11 mouse cellular contexts compared by ENCODE assay signal in genomic region chr5:73114878-73115277, GRCm38 (mm10).
DNase-seq lines count a peak whose midpoint lies in the region; TF ChIP-seq lines count a peak whose summit lies in the region.
"Had no signal": no experiment of that assay in that cellular context is flagged by ENCODE, and none has a peak within 500 bp of the region (broad histone marks: within the 10 kb centered on the region; RNA-seq: fewer than 3 reads in every experiment).

No protein-coding gene starts in this region.

- no peak overlapping the region for H3K27ac ChIP-seq in kidney, adult 2 months (ENCODE audit: insufficient read depth, low read depth, low read length)
- H3K27ac ChIP-seq in bone marrow macrophage, adult 2 months (ENCODE audit: insufficient read depth, low read depth, low read length): no peak overlapping the region
- H3K27ac ChIP-seq: heart, embryonic 13.5 days; neural tube, embryonic 12.5 days had no signal

- no peak overlapping the region for H3K4me3 ChIP-seq in kidney, adult 2 months (ENCODE audit: insufficient read depth, low read depth, low read length)
- no peak overlapping the region for H3K4me3 ChIP-seq in bone marrow macrophage, adult 2 months (ENCODE audit: insufficient read depth, low read length)
- H3K4me3 ChIP-seq: heart, embryonic 13.5 days; neural tube, embryonic 12.5 days had no signal

- peak; percentile 64 for TF ChIP-seq CTCF in kidney, adult 2 months (conservative IDR thresholded peaks at IDR 0.05; ENCODE audit: insufficient read depth, insufficient read length, low read depth, low read length)
- TF ChIP-seq CTCF in bone marrow macrophage, adult 2 months (IDR thresholded peaks at IDR 0.05; ENCODE audit: low read depth, low read length): peak; percentile 52

- H3K27me3 ChIP-seq in kidney, adult 2 months (replicated peaks; ENCODE audit: control insufficient read depth, insufficient read depth, low read length): no peaks in the 10 kb centered on the region
- H3K27me3 ChIP-seq: heart, embryonic 13.5 days; neural tube, embryonic 12.5 days had no signal

- peaks cover 3% of the 10 kb centered on the region for H3K36me3 ChIP-seq in kidney, adult 2 months (ENCODE audit: control insufficient read depth, insufficient read depth, low read length)

- TF ChIP-seq POLR2A in kidney, adult 2 months (IDR thresholded peaks at IDR 0.05; ENCODE audit: low read depth, low read length): no peak
- no peak for TF ChIP-seq POLR2A in bone marrow macrophage, adult 2 months (IDR thresholded peaks at IDR 0.05; ENCODE audit: borderline replicate concordance, low read depth, low read length)

- DNase-seq in kidney, adult 2 months: peak; percentile 12
- DNase-seq in kidney, postnatal 10 days: no peak
- DNase-seq in CD8-positive naive resting alpha-beta T cell, adult 2 months (ENCODE audit: low read depth in 2 of 2, low spot score in 2 of 2): peak; percentile 20 to 49
- DNase-seq in natural killer cell, adult 2 months (ENCODE audit: low spot score in 2 of 2): peak; percentile 29 to 40
- DNase-seq in adrenal gland, postnatal 14 days: no peak
- no peak for DNase-seq in gastrocnemius, postnatal 4 days (ENCODE audit: low spot score in 2 of 2)
- DNase-seq in left cerebral cortex, postnatal 10 days (ENCODE audit: extremely low spot score in 1 of 2, low spot score in 2 of 2): no peak
- DNase-seq: layer of hippocampus, postnatal 36 days had no signal

- intact Hi-C loops in left cerebral cortex, postnatal 10 days (cut with DNase I): no loop called here

- WGBS in kidney, adult 2 months: over 99% methylated on average over 4 of the region's 4 CpGs

- no peaks in the 10 kb centered on the region for H3K4me1 ChIP-seq in kidney, adult 2 months (ENCODE audit: control insufficient read depth, insufficient read depth, low read length)
- no peaks in the 10 kb centered on the region for H3K4me1 ChIP-seq in bone marrow macrophage, adult 2 months (ENCODE audit: control insufficient read depth, insufficient read depth, low read length)
- H3K4me1 ChIP-seq: heart, embryonic 13.5 days; neural tube, embryonic 12.5 days had no signal

Comparison
In these comparisons a context has a peak if more than half of its experiments do, and no peak if none do; other contexts are left out.
1. DNase-seq: peak in kidney, adult 2 months (single experiment), CD8-positive naive resting alpha-beta T cell, adult 2 months (2 of 2) and natural killer cell, adult 2 months (2 of 2); none in kidney, postnatal 10 days (single experiment), adrenal gland, postnatal 14 days (single experiment), gastrocnemius, postnatal 4 days (0 of 2) and left cerebral cortex, postnatal 10 days (0 of 2).